Mouse (Mus musculus): ENCODE data around the gene Serpina11. TPM values are rescaled to one million over a fixed set of nuclear protein-coding genes. Genes with fewer than 3 reads are reported as not detected.
A peak's percentile ranks its signal among the peaks of the same experiment; 100 is the strongest.

Gene Serpina11
- total and polyA plus RNA-seq, 3 experiments = 0.27 to 0.50 (median 0.34) TPM

- H3K27me3 ChIP-seq (replicated peaks) = no peaks in the 10 kb centered on the region
- no peaks in the 10 kb centered on the region for H3K79me2 ChIP-seq (replicated peaks; ENCODE audit: control insufficient read depth, extremely low read depth, insufficient read depth, poor library complexity, severe bottlenecking)
- no peak overlapping the region for H3K27ac ChIP-seq (ENCODE audit: insufficient read depth, low read depth)
- no peak for DNase-seq (ENCODE audit: extremely low read depth)
- in situ Hi-C loops (cut with MboI; ENCODE audit: low pct_ligation_motif_present, low pct_unique_long_range_greater_than_20kb, low sequenced_read_pairs) = no loop called here
- H3K36me3 ChIP-seq (replicated peaks in 1 of 2; ENCODE audit: control insufficient read depth in 1 of 2, insufficient read depth in 1 of 2, low read length in 1 of 2) = no peaks in the 10 kb centered on the region
- peaks cover 6% of the 10 kb centered on the region for H3K9me3 ChIP-seq (replicated peaks; ENCODE audit: low read length)
- TF ChIP-seq TCF12 (IDR thresholded peaks at IDR 0.05; ENCODE audit: low read depth, low read length) (no peak), SIN3A (IDR thresholded peaks at IDR 0.05; ENCODE audit: low read length) (no peak), CTCF (conservative IDR thresholded peaks at IDR 0.05 in 1 of 2, IDR thresholded peaks at IDR 0.05 in 1 of 2; ENCODE audit: low read depth in 2 of 2, low read length in 2 of 2) (no peak), TBP (conservative IDR thresholded peaks at IDR 0.05; ENCODE audit: low read depth, low read length) (no peak), ZNF384 (IDR thresholded peaks at IDR 0.05; ENCODE audit: low read depth, low read length) (no peak), CHD1 (IDR thresholded peaks at IDR 0.05; ENCODE audit: low read depth, low read length) (no peak), ELF1 (IDR thresholded peaks at IDR 0.05; ENCODE audit: low read depth, low read length) (no peak), USF1 (IDR thresholded peaks at IDR 0.05; ENCODE audit: low read depth, low read length) (no peak), PAX5 (IDR thresholded peaks at IDR 0.05; ENCODE audit: low read length) (no peak), CHD2 (IDR thresholded peaks at IDR 0.05; ENCODE audit: low read length) (no peak), HCFC1 (IDR thresholded peaks at IDR 0.05; ENCODE audit: low read depth, low read length) (no peak)
- dilution Hi-C loops (cut with MboI; ENCODE audit: extremely low pct_ligation_motif_present, extremely low pct_unique_long_range_greater_than_20kb, low sequenced_read_pairs) = no loop called here
- no peak overlapping the region for H3K4me3 ChIP-seq (replicated peaks in 1 of 3; ENCODE audit: low read depth in 2 of 3, low read length in 2 of 3, poor library complexity in 1 of 3)
- H3K9ac ChIP-seq (ENCODE audit: insufficient read depth, low read depth) = no peak overlapping the region
- H3K4me2 ChIP-seq (ENCODE audit: insufficient read depth, low read depth, poor library complexity, severe bottlenecking) = no peak overlapping the region
- peaks cover 11 to 32% of the 10 kb centered on the region in 2 experiments for H3K4me1 ChIP-seq (ENCODE audit: control insufficient read depth in 1 of 2, insufficient read depth in 2 of 2)
Measured at GRCm38 (mm10) chr12:104003238-104003612, 13.5 kb upstream of the Serpina11 start.

DNA sequence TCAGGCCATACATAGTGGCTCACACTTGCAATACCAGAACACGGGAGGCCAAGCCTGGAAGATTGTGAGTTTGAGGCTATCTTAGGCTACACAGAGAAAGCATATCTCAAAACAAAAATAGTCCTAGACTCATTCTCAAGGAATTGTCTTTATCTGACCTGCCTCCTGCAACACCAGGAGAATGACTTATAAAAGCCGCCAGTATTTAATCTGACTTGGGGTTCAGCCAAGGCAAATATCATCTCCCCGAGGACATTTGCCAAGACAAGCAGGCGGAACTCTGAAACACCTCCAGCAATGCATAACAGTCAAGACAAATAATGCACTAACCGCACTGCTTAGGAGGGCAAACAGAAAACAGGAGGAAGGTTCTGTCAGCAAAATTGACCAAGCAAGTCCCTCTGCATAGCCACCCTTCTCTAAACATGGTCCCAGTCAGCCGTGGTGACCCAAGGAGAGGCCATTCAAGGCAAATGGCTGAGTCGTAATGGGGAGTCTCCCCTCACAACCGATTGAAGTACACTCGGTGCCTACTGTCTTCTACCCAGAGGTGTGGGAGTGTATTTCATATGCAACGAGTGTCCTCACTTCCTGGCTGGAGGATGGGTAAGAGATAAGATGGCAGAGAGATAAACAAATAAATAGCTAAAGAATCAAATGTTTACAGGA, 12.9 kb upstream of the Serpina11 start:
- no peak overlapping the region for H3K27ac ChIP-seq (ENCODE audit: insufficient read depth, low read depth)
- dilution Hi-C loops (cut with MboI; ENCODE audit: extremely low pct_ligation_motif_present, extremely low pct_unique_long_range_greater_than_20kb, low sequenced_read_pairs) = no loop called here

DNA sequence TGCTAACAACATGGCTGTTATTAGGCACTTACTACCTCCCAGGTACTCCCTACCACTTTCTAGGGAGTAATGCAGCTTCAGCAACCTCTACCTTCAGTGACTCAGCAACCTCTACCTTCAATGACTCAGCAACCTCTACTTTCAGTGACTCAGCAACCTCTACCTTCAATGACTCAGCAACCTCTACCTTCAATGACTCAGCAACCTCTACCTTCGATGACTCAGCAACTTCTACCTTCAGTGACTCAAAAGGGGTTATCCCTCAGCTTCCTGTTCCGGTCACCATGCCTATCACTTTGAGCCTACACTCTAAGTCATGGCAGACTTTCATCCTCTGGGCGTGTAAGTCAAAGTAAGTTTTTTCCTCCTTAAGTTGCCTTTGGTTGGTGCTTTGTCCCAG, 10.8 kb upstream of the Serpina11 start:
- Histone ChIP-seq H3K4me2 (ENCODE audit: insufficient read depth, low read depth, poor library complexity, severe bottlenecking) (no peak overlapping the region), H3K4me3 (replicated peaks in 1 of 3; ENCODE audit: low read depth in 2 of 3, low read length in 2 of 3, poor library complexity in 1 of 3) (no peak overlapping the region), H3K79me2 (replicated peaks; ENCODE audit: control insufficient read depth, extremely low read depth, insufficient read depth, poor library complexity, severe bottlenecking) (no peaks in the 10 kb centered on the region), H3K27ac (ENCODE audit: insufficient read depth, low read depth) (no peak overlapping the region), H3K4me1 (ENCODE audit: control insufficient read depth in 1 of 2, insufficient read depth in 2 of 2) (peaks cover 11 to 35% of the 10 kb centered on the region in 2 experiments), H3K9me3 (replicated peaks; ENCODE audit: low read length) (peaks cover 6% of the 10 kb centered on the region), H3K36me3 (replicated peaks in 1 of 2; ENCODE audit: control insufficient read depth in 1 of 2, insufficient read depth in 1 of 2, low read length in 1 of 2) (no peaks in the 10 kb centered on the region), H3K27me3 (replicated peaks) (no peaks in the 10 kb centered on the region), H3K9ac (ENCODE audit: insufficient read depth, low read depth) (no peak overlapping the region)
- in situ Hi-C loops (cut with MboI; ENCODE audit: low pct_ligation_motif_present, low pct_unique_long_range_greater_than_20kb, low sequenced_read_pairs) = no loop called here
- dilution Hi-C loops (cut with MboI; ENCODE audit: extremely low pct_ligation_motif_present, extremely low pct_unique_long_range_greater_than_20kb, low sequenced_read_pairs) = no loop called here
- TF ChIP-seq MYC (IDR thresholded peaks at IDR 0.05; ENCODE audit: low read depth, low read length) (no peak), SIN3A (IDR thresholded peaks at IDR 0.05; ENCODE audit: low read length) (peak; percentile 73), MAFK (IDR thresholded peaks at IDR 0.05; ENCODE audit: insufficient replicate concordance, low read length) (peak; percentile 100), JUN (IDR thresholded peaks at IDR 0.05; ENCODE audit: insufficient read depth, low read depth, low read length) (peak; percentile 63; the same call in 1 of the 2 replicates), HCFC1 (IDR thresholded peaks at IDR 0.05; ENCODE audit: low read depth, low read length) (peak; percentile 55), EP300 (IDR thresholded peaks at IDR 0.05; ENCODE audit: low read length) (peak; percentile 61), MAZ (IDR thresholded peaks at IDR 0.05; ENCODE audit: low read depth, low read length) (no peak), ETS1 (conservative IDR thresholded peaks at IDR 0.05; ENCODE audit: low read depth, low read length) (peak; percentile 100), GABPA (IDR thresholded peaks at IDR 0.05; ENCODE audit: insufficient replicate concordance, low read depth, low read length) (peak; percentile 69; the same call in 1 of the 2 replicates), ELF1 (IDR thresholded peaks at IDR 0.05; ENCODE audit: low read depth, low read length) (peak; percentile 72), NRF1 (IDR thresholded peaks at IDR 0.05; ENCODE audit: low read depth, low read length) (0 out of 2 replicates have a peak, but pooled peaks have one; percentile 44), JUND (conservative IDR thresholded peaks at IDR 0.05; ENCODE audit: low read depth, low read length) (0 out of 2 replicates have a peak, but pooled peaks have one; percentile 51), ZC3H11A (IDR thresholded peaks at IDR 0.05; ENCODE audit: low read depth, low read length) (no peak), IRF4 (IDR thresholded peaks at IDR 0.05; ENCODE audit: low read depth, low read length) (peak; percentile 52; the same call in 1 of the 2 replicates)
- DNase-seq (ENCODE audit: extremely low read depth) = peak; percentile 87

More for the DNA sequence above, 12.9 kb upstream of the Serpina11 start:
- no peak overlapping the region for H3K9ac ChIP-seq (ENCODE audit: insufficient read depth, low read depth)
- no peak for DNase-seq (ENCODE audit: extremely low read depth)
- H3K36me3 ChIP-seq (replicated peaks in 1 of 2; ENCODE audit: control insufficient read depth in 1 of 2, insufficient read depth in 1 of 2, low read length in 1 of 2) = no peaks in the 10 kb centered on the region
- in situ Hi-C loops (cut with MboI; ENCODE audit: low pct_ligation_motif_present, low pct_unique_long_range_greater_than_20kb, low sequenced_read_pairs) = no loop called here
- H3K4me2 ChIP-seq (ENCODE audit: insufficient read depth, low read depth, poor library complexity, severe bottlenecking) = no peak overlapping the region
- no peaks in the 10 kb centered on the region for H3K79me2 ChIP-seq (replicated peaks; ENCODE audit: control insufficient read depth, extremely low read depth, insufficient read depth, poor library complexity, severe bottlenecking)
- no peak overlapping the region for H3K4me3 ChIP-seq (replicated peaks in 1 of 3; ENCODE audit: low read depth in 2 of 3, low read length in 2 of 3, poor library complexity in 1 of 3)
- peaks cover 11 to 32% of the 10 kb centered on the region in 2 experiments for H3K4me1 ChIP-seq (ENCODE audit: control insufficient read depth in 1 of 2, insufficient read depth in 2 of 2)
- no peaks in the 10 kb centered on the region for H3K27me3 ChIP-seq (replicated peaks)
- no peak for TF ChIP-seq HCFC1 (IDR thresholded peaks at IDR 0.05; ENCODE audit: low read depth, low read length)
- TF ChIP-seq GABPA (IDR thresholded peaks at IDR 0.05; ENCODE audit: insufficient replicate concordance, low read depth, low read length) = no peak
- peaks cover 6% of the 10 kb centered on the region for H3K9me3 ChIP-seq (replicated peaks; ENCODE audit: low read length)

Measured in CH12.LX (cell line).